Mouse (Mus musculus) midbrain, postnatal 0 days (tissue): ENCODE data around the gene Maco1. TPM values are rescaled to one million over a fixed set of nuclear protein-coding genes. Genes with fewer than 3 reads are reported as not detected.

Experiments used
- ATAC-seq: fragments of 200-750 bp; cut with Nextera tagmentation; 2 replicates; pipeline ENCODE4 v1.8.0; 2017; ENCODE audit warnings: moderate number of reproducible peaks, mild to moderate bottlenecking, moderate TSS enrichment, moderate library complexity; ENCODE audit not compliant: low FRiP score
- DNase-seq: peaks from one replicate; pipeline ENCODE4 v3.0.0-alpha.2; 2015; ENCODE audit warnings: low spot score
- H3K27ac ChIP-seq: fragments of 300-500 bp; sonication (generic); 2 replicates; pipeline ENCODE4 v1.5.1; 2014; ENCODE audit warnings: low read depth, mild to moderate bottlenecking, low read length, mixed read lengths
- H3K27me3 ChIP-seq: fragments of 300-500 bp; sonication (generic); 2 replicates; pipeline ENCODE4 v1.6.1; 2014; ENCODE audit warnings: low read length, control low read depth, mixed read lengths; ENCODE audit not compliant: insufficient read depth
- H3K36me3 ChIP-seq: fragments of 300-500 bp; sonication (generic); 2 replicates; pipeline ENCODE4 v1.6.1; 2014; ENCODE audit warnings: low read length, control low read depth, mixed read lengths; ENCODE audit not compliant: insufficient read depth
- H3K4me1 ChIP-seq: fragments of 300-500 bp; sonication (generic); 2 replicates; pipeline ENCODE4 v1.6.1; 2014; ENCODE audit warnings: mild to moderate bottlenecking, control low read depth, antibody characterized with exemption, low read length, mixed read lengths; ENCODE audit not compliant: insufficient read depth
- H3K4me2 ChIP-seq: fragments of 300-500 bp; sonication (generic); 2 replicates; pipeline ENCODE4 v1.6.1; 2014; ENCODE audit warnings: low read depth, mild to moderate bottlenecking, low read length, mixed read lengths; ENCODE audit not compliant: poor library complexity, severe bottlenecking
- H3K4me3 ChIP-seq: fragments of 300-500 bp; sonication (generic); 2 replicates; pipeline ENCODE4 v1.5.1; 2014; ENCODE audit warnings: low read depth, mild to moderate bottlenecking, low read length, moderate library complexity
- H3K9ac ChIP-seq: fragments of 300-500 bp; sonication (generic); replicated peaks from 2 replicates; pipeline ENCODE4 v1.6.1; 2014; ENCODE audit warnings: mild to moderate bottlenecking, low read length, moderate library complexity, mixed read lengths; ENCODE audit not compliant: poor library complexity, severe bottlenecking
- H3K9me3 ChIP-seq: fragments of 300-500 bp; sonication (generic); 2 replicates; pipeline ENCODE4 v1.6.1; 2016; ENCODE audit warnings: low read length, control low read depth
- CTCF ChIP-seq: IDR thresholded peaks from 2 replicates; pipeline ENCODE4 v1.5.1; 2016; ENCODE audit warnings: antibody characterized with exemption, mild to moderate bottlenecking
- WGBS: fragments of 180-500 bp; shearing (Covaris S2); extraction: QIAGEN DNeasy Blood & Tissue Kit; methylation state at CpG from one replicate; pipeline ENCODE4 v1.1.7; 2014; 5-methylcytosine and 5-hydroxymethylcytosine counted together
- polyA plus RNA-seq: library from polyadenylated mRNA; unstranded; fragments of >200 nt; fragmentation: Nextera tagmentation; extraction: Ambion mirVana; gene quantifications from 2 replicates; pipeline ENCODE4 v1.2.1, GENCODE M21; 2015
- total RNA-seq: library from RNA; depleted of rRNA; stranded (reverse); fragments of >200 nt; gene quantifications from 2 replicates; pipeline ENCODE4 v1.2.3, GENCODE M21; 2014

Gene Maco1
- total and polyA plus RNA-seq, 2 experiments from 2014 or later = 62.8 to 79.1 TPM

GRCm38 (mm10) chr4:134760281-134760680, 92.9 kb downstream of the Maco1 start:
- Histone ChIP-seq H3K9me3 (no peaks in the 10 kb centered on the region), H3K4me2 (no peak overlapping the region), H3K27me3 (no peaks in the 10 kb centered on the region), H3K4me3 (no peak overlapping the region), H3K36me3 (no peaks in the 10 kb centered on the region), H3K9ac (no peak overlapping the region), H3K4me1 (no peaks in the 10 kb centered on the region), H3K27ac (no peak overlapping the region)
- DNase-seq (no peak), ATAC-seq (no peak)
- WGBS = 83% methylated on average over 6 of the region's 6 CpGs
- TF ChIP-seq CTCF = no peak

GRCm38 (mm10) chr4:134759564-134759963, 93.6 kb downstream of the Maco1 start:
- TF ChIP-seq CTCF = no peak
- ATAC-seq (no peak), DNase-seq (no peak)
- H3K4me1 ChIP-seq = no peaks in the 10 kb centered on the region; the same call in 1 of the 2 replicates
- no peak overlapping the region for H3K27ac ChIP-seq
- H3K4me2 ChIP-seq = no peak overlapping the region
- no peaks in the 10 kb centered on the region for H3K36me3 ChIP-seq
- no peak overlapping the region for H3K9ac ChIP-seq
- WGBS = 94% methylated on average over 7 of the region's 7 CpGs
- no peaks in the 10 kb centered on the region for H3K9me3 ChIP-seq
- no peaks in the 10 kb centered on the region for H3K27me3 ChIP-seq
- no peak overlapping the region for H3K4me3 ChIP-seq

GRCm38 (mm10) chr4:134758922-134759321, 94.2 kb downstream of the Maco1 start:
- no peaks in the 10 kb centered on the region; the same call in 1 of the 2 replicates for H3K4me1 ChIP-seq
- no peaks in the 10 kb centered on the region for H3K9me3 ChIP-seq
- no peak overlapping the region for H3K4me3 ChIP-seq
- no peak overlapping the region for H3K27ac ChIP-seq
- no peak overlapping the region for H3K4me2 ChIP-seq
- no peak overlapping the region for H3K9ac ChIP-seq
- ATAC-seq (no peak), DNase-seq (no peak)
- 94% methylated on average over 14 of the region's 14 CpGs for WGBS
- no peaks in the 10 kb centered on the region for H3K27me3 ChIP-seq
- TF ChIP-seq CTCF = no peak
- H3K36me3 ChIP-seq = no peaks in the 10 kb centered on the region

- no peak for TF ChIP-seq CTCF
- ATAC-seq = no peak
- Histone ChIP-seq H3K27ac (no peak overlapping the region), H3K4me2 (no peak overlapping the region), H3K9me3 (no peaks in the 10 kb centered on the region), H3K9ac (no peak overlapping the region), H3K4me3 (no peak overlapping the region), H3K4me1 (no peaks in the 10 kb centered on the region; the same call in 1 of the 2 replicates), H3K36me3 (no peaks in the 10 kb centered on the region), H3K27me3 (no peaks in the 10 kb centered on the region)
- no peak for DNase-seq
- WGBS = 74% methylated on average over 4 of the region's 4 CpGs
These were observed 94.8 kb downstream of the Maco1 start for GRCm38 (mm10) chr4:134758367-134758766.

GRCm38 (mm10) chr4:134756953-134757352, 96.2 kb downstream of the Maco1 start:
- DNase-seq (no peak), ATAC-seq (no peak)
- no peak for TF ChIP-seq CTCF
- no peaks in the 10 kb centered on the region for H3K9me3 ChIP-seq
- H3K9ac ChIP-seq = no peak overlapping the region
- H3K27ac ChIP-seq = no peak overlapping the region
- no peaks in the 10 kb centered on the region; the same call in 1 of the 2 replicates for H3K4me1 ChIP-seq
- no peaks in the 10 kb centered on the region for H3K27me3 ChIP-seq
- H3K4me3 ChIP-seq = no peak overlapping the region
- H3K4me2 ChIP-seq = no peak overlapping the region
- WGBS = 77% methylated on average over 7 of the region's 7 CpGs
- H3K36me3 ChIP-seq = no peaks in the 10 kb centered on the region

GRCm38 (mm10) chr4:134754941-134755340, 98.2 kb downstream of the Maco1 start:
- H3K9ac ChIP-seq = no peak overlapping the region
- no peaks in the 10 kb centered on the region; the same call in 1 of the 2 replicates for H3K4me1 ChIP-seq
- no peaks in the 10 kb centered on the region for H3K36me3 ChIP-seq
- H3K4me2 ChIP-seq = no peak overlapping the region
- H3K9me3 ChIP-seq = no peaks in the 10 kb centered on the region
- no peaks in the 10 kb centered on the region for H3K27me3 ChIP-seq
- no peak for ATAC-seq
- 84% methylated on average over 13 of the region's 13 CpGs for WGBS
- H3K27ac ChIP-seq = no peak overlapping the region
- DNase-seq = no peak
- TF ChIP-seq CTCF = no peak
- H3K4me3 ChIP-seq = no peak overlapping the region
